Mouse (Mus musculus) erythroid progenitor cell, adult 5-6 weeks (primary cell): ENCODE results near the gene Myo3a. TPM values are rescaled to one million over a fixed set of nuclear protein-coding genes. Genes with fewer than 3 reads are reported as not detected.

Source experiments
- ATAC-seq: replicated peaks from 2 replicates; pipeline ENCODE4 v1.8.0; 2016; ENCODE audit warnings: moderate number of reproducible peaks, mild to moderate bottlenecking, moderate TSS enrichment, inconsistent platforms; ENCODE audit not compliant: poor library complexity, low FRiP score, severe bottlenecking
- total RNA-seq, 2 experiments: library from RNA; stranded (forward) in 1 of 2; stranded (reverse) in 1 of 2; fragments of 150-400 nt in 1 of 2; fragments of 186-747, 209-891 nt in 1 of 2; gene quantifications; 2 replicates each; pipeline versions ENCODE4 v1.2.3 to v1.2.4; 2015 to 2017; ENCODE audit warnings: low replicate concordance in 2 of 2

Myo3a gene
- total RNA-seq, 2 experiments from 2014 or later = not detected

GRCm38 (mm10) chr2:22620030-22620429 is 392.7 kb downstream of the Myo3a start:
- ATAC-seq = no peak

GRCm38 (mm10) chr2:22620534-22620933 is 393.2 kb downstream of the Myo3a start:
- ATAC-seq = no peak

- ATAC-seq = no peak
Observed at GRCm38 (mm10) chr2:22620978-22621827, 393.9 kb downstream of the Myo3a start.

- ATAC-seq = no peak
Observed at GRCm38 (mm10) chr2:22621828-22622731, 394.8 kb downstream of the Myo3a start, which contains the start of gene Gad2. Gene Gad2, plus strand, starts transcription at chr2:22622205.

GRCm38 (mm10) chr2:22623111-22624070 is 396.1 kb downstream of the Myo3a start:
- no peak for ATAC-seq

- ATAC-seq = no peak
Observed at GRCm38 (mm10) chr2:22624188-22624975, 397.1 kb downstream of the Myo3a start.

- ATAC-seq = no peak
Observed at GRCm38 (mm10) chr2:22625096-22625960, 398.0 kb downstream of the Myo3a start.

- ATAC-seq = no peak
Observed at GRCm38 (mm10) chr2:22627147-22627666, 399.9 kb downstream of the Myo3a start.

- no peak for ATAC-seq
Observed at GRCm38 (mm10) chr2:22627819-22628432, 400.6 kb downstream of the Myo3a start.

GRCm38 (mm10) chr2:22634766-22635165 is 407.5 kb downstream of the Myo3a start:
- 0 out of 2 replicates have a peak, but pooled peaks have one; percentile 52 for ATAC-seq

- no peak for ATAC-seq
Observed at GRCm38 (mm10) chr2:22646134-22646533, 418.8 kb downstream of the Myo3a start.

GRCm38 (mm10) chr2:22648394-22648793 is 421.1 kb downstream of the Myo3a start:
- ATAC-seq = no peak

- no peak for ATAC-seq
Observed at GRCm38 (mm10) chr2:22651826-22652225, 424.5 kb downstream of the Myo3a start.

- ATAC-seq = no peak
Observed at GRCm38 (mm10) chr2:22663731-22664130, 436.4 kb downstream of the Myo3a start.
